Mouse (Mus musculus) CD4-positive helper T cell, adult 2 months (primary cell): ENCODE measurements around the gene Poc1a.

Experiments
- DNase-seq: peaks from one replicate; pipeline ENCODE4 v3.0.0-alpha.2; 2012; ENCODE audit warnings: low read depth, missing footprints, low spot score

Gene Poc1a

GRCm38 (mm10) chr9:106265358-106266075 is 15.3 kb upstream of the Poc1a start:
- DNase-seq: no peak

GRCm38 (mm10) chr9:106266936-106267657 is 13.8 kb upstream of the Poc1a start:
- no peak for DNase-seq

- no peak for DNase-seq
Observed at GRCm38 (mm10) chr9:106268421-106268820, 12.4 kb upstream of the Poc1a start.

DNA sequence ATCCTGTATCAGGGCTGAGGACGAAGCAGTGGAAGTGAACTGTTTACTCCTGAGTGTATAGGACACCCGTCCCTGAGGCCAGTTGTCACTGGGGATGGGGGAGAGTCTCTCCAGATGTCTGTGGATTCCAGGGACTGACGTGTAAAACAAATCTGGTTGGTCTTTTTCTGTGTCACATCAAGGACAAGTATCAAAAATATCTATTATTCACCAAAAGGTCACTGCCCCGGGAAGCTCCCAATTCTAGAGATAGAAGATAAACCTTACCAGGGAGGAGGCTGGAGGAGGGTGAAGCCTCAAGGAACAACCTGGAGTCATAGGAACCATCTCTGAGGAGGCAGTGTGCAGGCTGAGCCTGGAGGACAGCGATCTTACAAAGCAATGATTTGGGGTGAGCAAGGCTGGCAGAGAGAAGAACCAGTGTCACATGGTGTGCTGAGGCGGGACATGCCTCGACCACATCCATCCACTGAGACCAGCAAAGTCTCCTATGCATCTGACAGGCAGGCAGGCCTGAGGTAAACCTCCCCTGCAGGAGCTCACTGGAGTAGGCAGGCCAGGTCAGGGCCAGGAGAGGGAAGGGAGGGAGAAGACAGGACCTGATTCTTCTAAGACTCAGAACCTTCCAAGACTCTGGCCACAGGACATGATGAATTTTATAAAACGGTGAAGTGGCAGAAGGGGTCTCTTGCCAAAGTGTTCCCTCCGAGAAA is 11.6 kb upstream of the Poc1a start:
- no peak for DNase-seq

- no peak for DNase-seq
Observed at GRCm38 (mm10) chr9:106269879-106270278, 11.0 kb upstream of the Poc1a start.

DNA sequence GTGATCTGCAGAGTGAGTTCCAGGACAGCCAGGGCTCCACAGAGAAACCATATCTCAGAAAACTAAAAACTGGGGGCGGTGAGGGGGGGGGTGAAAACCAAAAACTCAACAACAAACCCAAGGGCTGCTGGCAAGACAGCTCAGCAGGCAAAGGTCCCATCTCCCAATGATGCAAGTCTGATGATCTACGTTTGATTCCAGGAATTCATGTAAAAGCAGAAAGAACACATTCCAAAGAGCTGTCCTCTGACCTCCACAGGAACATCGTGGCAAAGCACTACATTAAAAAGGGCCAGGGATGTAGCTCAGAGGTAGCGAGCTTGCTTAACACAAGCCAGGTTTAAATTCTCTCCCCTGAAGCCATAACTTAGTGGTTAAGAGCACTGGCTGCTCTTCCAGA is 10.2 kb upstream of the Poc1a start:
- DNase-seq: no peak

- DNase-seq: no peak
Observed at GRCm38 (mm10) chr9:106272288-106272687, 8.6 kb upstream of the Poc1a start.

GRCm38 (mm10) chr9:106273276-106273675 is 7.6 kb upstream of the Poc1a start:
- no peak for DNase-seq

- DNase-seq: no peak
Observed at GRCm38 (mm10) chr9:106273791-106274190, 7.1 kb upstream of the Poc1a start.

- no peak for DNase-seq
Observed at GRCm38 (mm10) chr9:106274652-106275180, 6.1 kb upstream of the Poc1a start.

- DNase-seq: no peak
Observed at GRCm38 (mm10) chr9:106275806-106276205, 5.1 kb upstream of the Poc1a start.

DNA sequence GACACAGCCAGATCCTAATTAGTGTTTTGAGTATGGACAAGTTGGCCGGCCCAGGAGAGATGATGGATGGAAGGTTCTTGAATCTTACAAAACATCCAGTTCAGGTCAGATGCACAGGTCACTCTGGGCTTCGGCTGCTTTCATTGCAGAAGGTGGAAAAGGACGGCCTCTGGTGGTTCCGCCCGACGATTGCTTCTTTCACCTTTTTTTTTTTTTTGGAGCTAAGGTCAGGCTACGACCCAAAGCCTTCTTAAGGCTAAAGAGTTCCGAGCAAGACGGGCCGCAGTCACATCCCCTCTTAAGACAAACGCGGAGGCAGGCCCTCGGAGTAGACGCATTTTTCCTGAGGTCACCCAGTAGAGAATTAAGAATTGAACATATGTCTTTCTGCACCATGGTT is 475 bp upstream of the Poc1a start:
- no peak for DNase-seq

DNA sequence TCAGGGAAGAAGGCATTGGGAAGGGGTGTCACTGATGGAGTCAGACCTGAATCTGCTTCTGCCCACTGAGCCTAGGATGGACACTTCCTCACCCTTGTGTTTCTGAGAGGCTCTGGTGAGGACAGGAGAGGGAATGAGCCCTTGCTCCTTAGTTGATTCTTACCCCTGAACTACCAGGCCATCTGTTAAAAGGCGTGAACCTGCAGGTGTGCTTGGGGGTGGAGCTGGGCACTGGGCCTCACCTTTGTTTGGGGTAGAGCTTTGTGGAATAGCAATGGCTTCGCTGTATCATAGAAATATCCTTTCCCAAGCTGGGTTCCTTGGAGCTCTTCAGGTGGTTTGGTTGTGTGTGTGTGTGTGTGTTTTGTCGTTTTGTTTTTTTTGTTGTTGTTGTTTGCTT is 1.2 kb downstream of the Poc1a start:
- DNase-seq: no peak

GRCm38 (mm10) chr9:106287165-106287564 is 6.3 kb downstream of the Poc1a start:
- DNase-seq: no peak

DNA sequence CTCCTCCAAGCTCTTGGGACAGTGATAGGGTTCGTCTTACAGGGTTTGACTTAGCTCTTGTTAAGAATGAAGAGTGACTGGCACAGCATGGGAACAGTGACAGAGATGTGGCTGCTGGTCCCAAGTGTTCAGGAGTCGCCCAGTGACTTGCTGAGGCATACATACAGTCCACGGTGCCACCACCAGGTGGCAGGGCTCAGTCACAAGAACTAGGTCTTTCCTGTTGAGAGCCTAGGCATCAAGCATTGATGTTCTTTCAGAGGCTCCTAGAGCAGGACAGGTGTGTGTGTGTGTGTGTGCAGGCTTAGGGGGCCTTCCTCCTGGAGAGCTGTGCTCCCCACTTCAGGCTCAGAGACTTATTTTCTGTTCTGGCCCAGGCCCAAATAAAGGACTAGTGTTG is 8.0 kb downstream of the Poc1a start:
- DNase-seq: peak; percentile 77

- DNase-seq: no peak
Observed at GRCm38 (mm10) chr9:106289841-106290240, 9.0 kb downstream of the Poc1a start.

GRCm38 (mm10) chr9:106290636-106291122 is 9.8 kb downstream of the Poc1a start:
- no peak for DNase-seq

DNA sequence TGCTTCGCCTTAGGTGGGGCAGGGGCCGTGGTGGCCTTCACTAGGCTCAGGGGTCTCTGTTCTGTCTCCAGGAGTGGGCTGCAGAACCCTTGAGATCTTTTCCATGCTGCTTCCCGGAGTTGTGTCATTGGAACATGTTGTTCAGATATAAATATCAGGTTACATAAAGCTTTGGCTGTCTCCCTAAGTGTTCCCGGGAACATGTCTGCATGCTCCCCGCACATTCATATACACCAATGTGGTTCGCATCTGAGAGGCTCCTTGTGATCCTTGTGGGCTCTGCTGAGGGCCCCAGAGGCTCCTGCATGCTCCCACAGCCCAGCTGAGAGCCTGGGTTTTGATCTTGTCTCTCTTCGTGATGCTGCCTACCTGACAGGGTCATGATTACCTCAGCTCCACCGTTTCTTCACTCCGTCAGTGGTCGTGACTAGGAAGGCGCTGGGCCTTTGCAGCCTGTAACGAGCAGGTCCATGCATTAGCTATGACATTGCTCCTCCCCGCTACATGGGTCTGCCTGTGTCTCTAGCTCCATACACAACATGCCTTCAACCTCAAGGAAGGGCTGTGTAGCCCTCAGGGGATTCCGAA is 12.8 kb downstream of the Poc1a start:
- DNase-seq: no peak

- no peak for DNase-seq
Observed at GRCm38 (mm10) chr9:106296637-106297174, 15.8 kb downstream of the Poc1a start.

- no peak for DNase-seq
Observed at GRCm38 (mm10) chr9:106300176-106300803, 19.4 kb downstream of the Poc1a start.

GRCm38 (mm10) chr9:106300949-106301348 is 20.1 kb downstream of the Poc1a start:
- no peak for DNase-seq
